Mouse (Mus musculus) cerebellum, postnatal 14 days (tissue): ENCODE measurements at regions not wholly inside any gene's neighbourhood (a gene's known extent, or its start where the extent isn't known, plus 50 kb on each side); places are given as distances from the start of the nearest gene placed in this dataset.

ENCODE experiments used
- DNase-seq, 2 experiments: peaks; one replicate each; pipeline ENCODE4 v3.0.0; 2021; ENCODE audit warnings: mixed read lengths in 2 of 2

- DNase-seq, result peak; percentile 3 to 14
Observed at GRCm38 (mm10) chr17:62412666-62413180, 468.4 kb downstream of the Efna5 start.

GRCm38 (mm10) chr17:62403739-62404138 lies 477.4 kb downstream of the Efna5 start:
- DNase-seq, result no peak

- DNase-seq, result no peak
Observed at GRCm38 (mm10) chr17:62393355-62394006, 487.6 kb downstream of the Efna5 start.

GRCm38 (mm10) chr17:62384053-62384452 lies 497.1 kb downstream of the Efna5 start:
- no peak for DNase-seq

GRCm38 (mm10) chr17:62378868-62379417 lies 502.2 kb downstream of the Efna5 start:
- DNase-seq, result no peak

GRCm38 (mm10) chr17:62369100-62369499 lies 512.0 kb downstream of the Efna5 start:
- peak in 1 of 2 experiments; percentile 13 for DNase-seq

- no peak for DNase-seq
Observed at GRCm38 (mm10) chr17:62367937-62368336, 513.2 kb downstream of the Efna5 start.

- DNase-seq, result no peak
Observed at GRCm38 (mm10) chr17:62358323-62358722, 522.8 kb downstream of the Efna5 start.

GRCm38 (mm10) chr17:62337890-62338557 lies 543.1 kb downstream of the Efna5 start:
- no peak for DNase-seq

GRCm38 (mm10) chr17:62330226-62330625 lies 550.9 kb downstream of the Efna5 start:
- DNase-seq, result no peak

- no peak for DNase-seq
Observed at GRCm38 (mm10) chr17:62326844-62327243, 554.3 kb downstream of the Efna5 start.

- DNase-seq, result peak; percentile 6 to 14
Observed at GRCm38 (mm10) chr17:62319033-62319432, 562.1 kb downstream of the Efna5 start.

GRCm38 (mm10) chr17:62310059-62310458 lies 571.1 kb downstream of the Efna5 start:
- DNase-seq, result peak in 1 of 2 experiments; percentile 28

GRCm38 (mm10) chr17:62307111-62307510 lies 574.0 kb downstream of the Efna5 start:
- no peak for DNase-seq

GRCm38 (mm10) chr17:62306524-62306923 lies 574.6 kb downstream of the Efna5 start:
- DNase-seq, result no peak

- DNase-seq, result no peak
Observed at GRCm38 (mm10) chr17:62305140-62305539, 576.0 kb downstream of the Efna5 start.

- DNase-seq, result no peak
Observed at GRCm38 (mm10) chr17:62304073-62304472, 577.0 kb downstream of the Efna5 start.

GRCm38 (mm10) chr17:62299875-62300274 lies 581.2 kb downstream of the Efna5 start:
- no peak for DNase-seq

GRCm38 (mm10) chr17:62297393-62298060 lies 583.6 kb downstream of the Efna5 start:
- no peak for DNase-seq

- no peak for DNase-seq
Observed at GRCm38 (mm10) chr17:62295412-62295811, 585.7 kb downstream of the Efna5 start.

GRCm38 (mm10) chr17:62292703-62293102 lies 588.4 kb downstream of the Efna5 start:
- DNase-seq, result no peak

- DNase-seq, result no peak
Observed at GRCm38 (mm10) chr17:62287666-62288065, 593.5 kb downstream of the Efna5 start.

- DNase-seq, result no peak
Observed at GRCm38 (mm10) chr17:62287127-62287526, 594.0 kb downstream of the Efna5 start.
